Mouse (Mus musculus) CH12.LX (cell line): ENCODE measurements around the gene BC004004. TPM values are rescaled to one million over a fixed set of nuclear protein-coding genes. Genes with fewer than 3 reads are reported as not detected.

ENCODE experiments used
- DNase-seq: peaks from one replicate; pipeline ENCODE4 v3.0.0-alpha.2; 2013; ENCODE audit errors: extremely low read depth
- H3K27ac ChIP-seq: 2 replicates; pipeline ENCODE4 v1.5.1; 2012; ENCODE audit warnings: low read depth, mild to moderate bottlenecking, control low read depth, moderate library complexity; ENCODE audit not compliant: insufficient read depth
- H3K27me3 ChIP-seq: replicated peaks from 2 replicates; pipeline ENCODE3; 2012; ENCODE audit warnings: inconsistent platforms
- H3K36me3 ChIP-seq, 2 experiments: replicated peaks in 1 of 2; 2 replicates each; pipeline versions ENCODE3 to v1.6.1; 2012; ENCODE audit warnings: inconsistent platforms in 1 of 2, low read length in 1 of 2, mild to moderate bottlenecking in 1 of 2, mixed read lengths in 1 of 2, moderate library complexity in 1 of 2; ENCODE audit not compliant: control insufficient read depth in 1 of 2, insufficient read depth in 1 of 2
- H3K4me1 ChIP-seq, 2 experiments: 2 replicates each; pipeline ENCODE4 v1.6.1; 2012; ENCODE audit warnings: inconsistent platforms in 1 of 2, moderate library complexity in 1 of 2; ENCODE audit not compliant: insufficient read depth in 2 of 2, control insufficient read depth in 1 of 2
- H3K4me2 ChIP-seq: 2 replicates; pipeline ENCODE4 v1.6.1; 2012; ENCODE audit warnings: low read depth, mild to moderate bottlenecking, control low read depth; ENCODE audit not compliant: poor library complexity, insufficient read depth, severe bottlenecking
- H3K4me3 ChIP-seq, 3 experiments: fragments of 150-350 bp in 1 of 3; sonication (generic) in 1 of 3; replicated peaks in 1 of 3; 2 replicates each; pipeline versions ENCODE3 to v1.5.1; 2011 to 2012; ENCODE audit warnings: low read depth in 2 of 3, low read length in 2 of 3, mild to moderate bottlenecking in 2 of 3, moderate library complexity in 2 of 3, control low read depth in 1 of 3, improper control_type of control experiment in 1 of 3, inconsistent platforms in 1 of 3, mixed read lengths in 1 of 3; ENCODE audit not compliant: poor library complexity in 1 of 3
- H3K79me2 ChIP-seq: replicated peaks from 2 replicates; pipeline ENCODE4 v1.6.1; 2012; ENCODE audit warnings: mild to moderate bottlenecking, moderate library complexity; ENCODE audit not compliant: control insufficient read depth, poor library complexity, insufficient read depth, severe bottlenecking; ENCODE audit errors: extremely low read depth
- H3K9ac ChIP-seq: 2 replicates; pipeline ENCODE4 v1.6.1; 2012; ENCODE audit warnings: low read depth, mild to moderate bottlenecking, control low read depth, moderate library complexity; ENCODE audit not compliant: insufficient read depth
- H3K9me3 ChIP-seq: replicated peaks from 2 replicates; pipeline ENCODE3; 2012; ENCODE audit warnings: low read length, inconsistent platforms, mixed read lengths
- CHD2 ChIP-seq: IDR thresholded peaks from 2 replicates; pipeline ENCODE4 v1.6.1; 2011; ENCODE audit warnings: low read length, improper control_type of control experiment
- EP300 ChIP-seq: IDR thresholded peaks from 2 replicates; pipeline ENCODE4 v1.6.1; 2011; ENCODE audit warnings: low read length, improper control_type of control experiment
- ETS1 ChIP-seq: conservative IDR thresholded peaks from 2 replicates; pipeline ENCODE4 v1.6.1; 2012; ENCODE audit warnings: low read depth, mild to moderate bottlenecking, inconsistent platforms, low read length, improper control_type of control experiment, moderate library complexity
- GABPA ChIP-seq: IDR thresholded peaks from 2 replicates; pipeline ENCODE4 v1.6.1; 2012; ENCODE audit warnings: low read depth, low read length, improper control_type of control experiment, inconsistent platforms; ENCODE audit not compliant: insufficient replicate concordance
- HCFC1 ChIP-seq: IDR thresholded peaks from 2 replicates; pipeline ENCODE4 v1.6.1; 2012; ENCODE audit warnings: low read depth, mild to moderate bottlenecking, inconsistent platforms, low read length, improper control_type of control experiment
- IRF4 ChIP-seq: IDR thresholded peaks from 2 replicates; pipeline ENCODE4 v1.6.1; 2014; ENCODE audit warnings: low read depth, mild to moderate bottlenecking, inconsistent platforms, low read length, improper control_type of control experiment
- KAT2A ChIP-seq: IDR thresholded peaks from 2 replicates; pipeline ENCODE4 v1.6.1; 2012; ENCODE audit warnings: low read length, improper control_type of control experiment, inconsistent platforms; ENCODE audit not compliant: insufficient replicate concordance
- MAFK ChIP-seq: IDR thresholded peaks from 2 replicates; pipeline ENCODE4 v1.6.1; 2011; ENCODE audit warnings: low read length, improper control_type of control experiment; ENCODE audit not compliant: insufficient replicate concordance
- MAX ChIP-seq: IDR thresholded peaks from 2 replicates; pipeline ENCODE4 v1.6.1; 2011; ENCODE audit warnings: low read length, improper control_type of control experiment
- NELFE ChIP-seq: IDR thresholded peaks from 2 replicates; pipeline ENCODE4 v1.6.1; 2011; ENCODE audit warnings: low read depth, low read length, improper control_type of control experiment
- POLR2A ChIP-seq: IDR thresholded peaks from 2 replicates; pipeline ENCODE4 v1.6.1; 2011; ENCODE audit warnings: low read depth, mild to moderate bottlenecking, improper control_type of control experiment, low read length
- POLR2AphosphoS2 ChIP-seq: IDR thresholded peaks from 2 replicates; pipeline ENCODE4 v1.6.1; 2011; ENCODE audit warnings: low read depth, low read length, improper control_type of control experiment
- RAD21 ChIP-seq: IDR thresholded peaks from 2 replicates; pipeline ENCODE4 v1.6.1; 2011; ENCODE audit warnings: low read depth, mild to moderate bottlenecking, low read length, improper control_type of control experiment, moderate library complexity
- RCOR1 ChIP-seq: conservative IDR thresholded peaks from 2 replicates; pipeline ENCODE4 v1.6.1; 2012; ENCODE audit warnings: low read depth, mild to moderate bottlenecking, inconsistent platforms, low read length, improper control_type of control experiment
- TBP ChIP-seq: conservative IDR thresholded peaks from 2 replicates; pipeline ENCODE4 v1.6.1; 2011; ENCODE audit warnings: low read depth, low read length, improper control_type of control experiment
- TCF12 ChIP-seq: IDR thresholded peaks from 2 replicates; pipeline ENCODE4 v1.6.1; 2014; ENCODE audit warnings: low read depth, mild to moderate bottlenecking, inconsistent platforms, low read length, improper control_type of control experiment
- UBTF ChIP-seq: IDR thresholded peaks from 2 replicates; pipeline ENCODE4 v1.6.1; 2012; ENCODE audit warnings: low read depth, mild to moderate bottlenecking, inconsistent platforms, low read length, improper control_type of control experiment, moderate library complexity
- ZKSCAN1 ChIP-seq: IDR thresholded peaks from 2 replicates; pipeline ENCODE4 v1.6.1; 2012; ENCODE audit warnings: low read depth, inconsistent platforms, low read length, improper control_type of control experiment, borderline replicate concordance
- dilution Hi-C: fragments of 300-500 bp; cut with MboI; formaldehyde crosslinking; loops from 2 replicates; pipeline ENCODE4 v1.14.3; 2020; ENCODE audit warnings: low sequenced_read_pairs; ENCODE audit not compliant: extremely low pct_unique_long_range_greater_than_20kb, extremely low pct_ligation_motif_present
- in situ Hi-C: fragments of 300-500 bp; cut with MboI; formaldehyde crosslinking; loops from 3 replicates; pipeline ENCODE4 v1.14.3; 2019; ENCODE audit warnings: low sequenced_read_pairs, low pct_ligation_motif_present, low pct_unique_long_range_greater_than_20kb, mixed read lengths
- polyA plus RNA-seq: library from polyadenylated mRNA; unstranded; fragments of >175 nt; gene quantifications from 2 replicates; pipeline ENCODE4 v1.2.1, GENCODE M21; 2012; ENCODE audit warnings: low read depth; ENCODE audit not compliant: insufficient read length
- total RNA-seq, 2 experiments: library from RNA; depleted of rRNA; stranded (reverse); fragments of 300-350 nt in 1 of 2; fragments of >200 nt in 1 of 2; gene quantifications; 2 replicates each; pipeline ENCODE4 v1.2.3; 2012 to 2014

BC004004 gene
- total and polyA plus RNA-seq, 3 experiments: 67.9 to 89.1 (median 75.1) TPM

DNA sequence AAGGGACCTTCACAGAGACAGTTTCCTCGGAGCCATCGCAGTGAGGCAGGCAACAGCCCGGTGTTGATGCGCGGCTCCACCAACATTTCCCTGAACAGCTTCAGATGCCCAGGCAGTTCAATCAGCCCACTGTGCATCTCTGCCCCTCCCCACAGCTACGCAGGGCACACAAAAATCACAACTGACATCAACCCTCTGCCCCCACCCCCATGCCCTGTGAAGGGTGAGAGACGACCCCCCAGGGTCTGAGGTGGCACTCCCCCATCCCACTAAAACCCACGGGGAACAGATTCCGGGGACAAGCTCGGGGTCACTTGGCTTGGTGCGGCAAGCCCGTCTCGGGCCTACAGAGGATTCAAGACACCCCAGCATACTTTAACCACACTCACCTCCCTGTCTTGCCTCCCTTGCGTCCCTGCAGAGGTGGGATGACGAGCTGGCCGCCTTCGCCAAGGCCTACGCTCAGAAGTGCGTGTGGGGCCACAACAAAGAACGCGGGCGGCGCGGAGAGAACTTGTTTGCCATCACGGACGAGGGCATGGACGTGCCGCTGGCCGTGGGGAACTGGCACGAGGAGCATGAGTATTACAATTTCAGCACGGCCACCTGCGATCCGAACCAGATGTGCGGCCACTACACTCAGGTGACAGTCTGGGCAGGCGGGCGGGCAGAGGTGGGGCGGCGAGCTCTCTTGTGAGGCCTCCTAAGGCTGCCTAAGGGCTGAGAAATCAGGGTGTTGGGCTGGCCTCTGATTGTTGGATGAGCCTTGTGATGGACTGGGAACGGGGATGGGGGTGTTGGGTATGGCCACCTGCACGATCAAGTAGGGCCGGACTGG lies 53.4 kb downstream of the BC004004 start:
- H3K27ac ChIP-seq: no peak overlapping the region
- dilution Hi-C loops (no loop called here), in situ Hi-C loops (no loop called here)
- H3K79me2 ChIP-seq: no peaks in the 10 kb centered on the region
- no peaks in the 10 kb centered on the region for H3K36me3 ChIP-seq
- no peak overlapping the region for H3K4me3 ChIP-seq
- no peak for DNase-seq
- peaks cover 0 to 13% of the 10 kb centered on the region in 2 experiments; a peak in 2 of 4 replicates for H3K4me1 ChIP-seq
- no peak overlapping the region for H3K4me2 ChIP-seq
- no peaks in the 10 kb centered on the region for H3K9me3 ChIP-seq
- no peak overlapping the region for H3K9ac ChIP-seq
- TF ChIP-seq NELFE (no peak), ETS1 (no peak), POLR2AphosphoS2 (no peak), ZKSCAN1 (no peak), GABPA (no peak), EP300 (no peak), POLR2A (no peak), MAFK (no peak), KAT2A (no peak), CHD2 (no peak), RAD21 (no peak), TCF12 (no peak), UBTF (no peak), IRF4 (no peak), HCFC1 (no peak), TBP (no peak), RCOR1 (no peak), MAX (no peak)
- H3K27me3 ChIP-seq: peaks cover 9% of the 10 kb centered on the region

DNA sequence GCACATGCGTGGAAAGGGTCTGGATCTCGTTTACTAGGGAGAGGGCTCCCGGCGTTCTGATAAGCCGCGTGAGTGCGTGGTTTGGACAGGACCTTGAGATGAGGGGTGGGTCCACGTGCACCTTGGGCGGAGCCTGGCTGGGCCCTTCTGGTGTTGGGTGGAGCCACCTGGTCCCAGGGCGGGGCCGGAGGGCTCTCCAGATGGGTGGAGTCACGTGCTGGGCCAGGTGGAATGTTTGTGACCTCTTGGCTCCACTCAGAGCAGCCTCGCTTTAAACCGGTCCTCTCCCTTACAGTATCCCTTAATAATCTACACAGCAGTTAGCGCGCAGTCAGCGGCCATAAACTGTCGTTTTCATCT lies 54.0 kb downstream of the BC004004 start:
- dilution Hi-C loops (no loop called here), in situ Hi-C loops (no loop called here)
- no peak overlapping the region for H3K27ac ChIP-seq
- H3K36me3 ChIP-seq: peaks cover 0 to 2% of the 10 kb centered on the region in 2 experiments
- no peak overlapping the region for H3K4me3 ChIP-seq
- no peaks in the 10 kb centered on the region for H3K9me3 ChIP-seq
- H3K4me2 ChIP-seq: no peak overlapping the region
- no peak for DNase-seq
- peaks cover 0 to 13% of the 10 kb centered on the region in 2 experiments; a peak in 2 of 4 replicates for H3K4me1 ChIP-seq
- H3K9ac ChIP-seq: no peak overlapping the region
- TF ChIP-seq UBTF: no peak
- H3K27me3 ChIP-seq: peaks cover 9% of the 10 kb centered on the region
- H3K79me2 ChIP-seq: no peaks in the 10 kb centered on the region
